Mouse (Mus musculus): ENCODE data around the gene Fads3.

Gene Fads3

DNA sequence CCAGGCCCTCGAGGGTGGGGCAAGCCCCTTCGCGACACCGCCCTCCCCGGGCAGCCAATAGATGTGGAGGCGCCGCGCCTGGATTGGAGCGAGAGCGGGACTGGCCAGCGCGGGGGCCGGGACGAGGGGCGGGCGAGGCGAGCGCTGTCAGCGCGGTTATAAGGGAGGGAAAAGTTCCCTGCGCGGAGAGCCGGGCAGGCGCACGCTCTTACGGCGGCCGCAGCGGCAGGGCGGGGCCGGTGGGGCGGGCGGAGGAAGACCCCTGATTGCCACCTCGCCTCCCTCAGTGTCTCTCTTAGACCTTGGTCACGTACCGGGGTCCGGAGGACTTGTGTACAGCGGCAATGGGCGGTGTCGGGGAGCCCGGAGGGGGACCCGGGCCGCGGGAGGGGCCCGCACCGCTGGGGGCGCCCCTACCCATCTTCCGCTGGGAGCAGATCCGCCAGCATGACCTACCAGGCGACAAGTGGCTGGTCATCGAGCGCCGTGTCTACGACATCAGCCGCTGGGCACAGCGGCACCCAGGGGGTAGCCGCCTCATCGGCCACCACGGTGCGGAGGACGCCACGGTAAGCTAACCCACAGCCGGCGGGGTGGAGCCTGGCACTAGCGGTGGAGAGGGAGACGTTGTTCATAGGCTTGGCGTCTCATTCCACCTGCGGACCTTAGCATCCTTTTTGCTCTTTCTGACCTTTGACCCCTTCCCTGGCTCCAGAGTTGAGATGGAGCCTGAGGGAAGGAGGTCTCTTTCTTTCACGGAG lies at the start of gene Fads3:
Gene Fads3, plus strand, starts transcription at position 182 of the 761 bp plus-strand sequence.
- DNase-seq (ENCODE audit: low read depth, low spot score): no peak

DNA sequence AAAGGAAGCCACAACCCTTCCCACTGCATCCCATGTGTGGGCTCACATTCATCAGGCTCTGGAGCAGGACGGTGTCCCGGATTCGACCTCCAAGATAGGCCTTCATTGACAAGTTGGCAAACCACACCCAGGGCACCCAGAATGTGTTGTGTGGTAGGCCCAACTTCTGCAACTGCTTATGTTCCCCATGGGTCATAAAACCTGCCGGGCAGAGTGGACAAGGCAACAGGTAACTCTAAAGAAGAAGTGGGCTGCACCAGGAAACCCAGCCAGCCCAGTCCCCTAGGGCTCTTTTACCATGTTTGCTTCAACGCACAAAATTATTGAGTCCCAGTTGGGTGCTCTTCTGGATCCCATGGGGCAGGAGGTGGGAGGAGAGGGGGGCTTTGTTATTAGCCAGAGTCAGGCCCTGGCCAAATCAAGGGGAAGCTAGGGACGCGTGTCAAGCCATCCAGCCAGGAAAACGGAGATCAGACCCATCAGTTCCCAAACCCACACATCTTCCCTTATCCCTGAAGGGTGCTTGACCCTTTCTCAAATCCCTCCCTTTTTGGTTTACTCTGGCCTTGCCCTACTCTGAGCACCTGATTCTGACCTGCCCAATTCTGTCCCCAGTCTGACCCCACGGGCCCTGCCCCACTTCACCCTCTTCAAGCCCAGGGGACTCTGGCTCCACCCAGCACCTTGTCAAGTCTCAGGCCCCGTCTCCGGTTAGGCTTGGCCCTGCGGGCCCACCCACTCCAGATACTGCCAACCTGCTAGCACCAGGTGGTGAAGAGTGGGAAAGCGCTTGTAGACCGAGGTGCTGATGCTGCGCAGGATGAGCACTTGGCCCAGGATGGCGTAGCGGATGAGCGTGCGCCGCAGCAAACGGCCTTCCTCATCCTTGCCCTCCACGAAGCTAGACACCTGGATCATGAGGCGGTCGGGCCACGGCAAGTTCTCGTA lies 49.1 kb upstream of the Fads3 start:
- DNase-seq (ENCODE audit: low read depth, low spot score): no peak

- DNase-seq (ENCODE audit: low read depth, low spot score): no peak
These were observed 48.2 kb upstream of the Fads3 start for GRCm38 (mm10) chr19:9993036-9993656.

- DNase-seq (ENCODE audit: low read depth, low spot score): no peak
These were observed 43.9 kb upstream of the Fads3 start for GRCm38 (mm10) chr19:9997204-9998062.

- no peak for DNase-seq (ENCODE audit: low read depth, low spot score)
These were observed 43.3 kb upstream of the Fads3 start for GRCm38 (mm10) chr19:9998063-9998416.

DNA sequence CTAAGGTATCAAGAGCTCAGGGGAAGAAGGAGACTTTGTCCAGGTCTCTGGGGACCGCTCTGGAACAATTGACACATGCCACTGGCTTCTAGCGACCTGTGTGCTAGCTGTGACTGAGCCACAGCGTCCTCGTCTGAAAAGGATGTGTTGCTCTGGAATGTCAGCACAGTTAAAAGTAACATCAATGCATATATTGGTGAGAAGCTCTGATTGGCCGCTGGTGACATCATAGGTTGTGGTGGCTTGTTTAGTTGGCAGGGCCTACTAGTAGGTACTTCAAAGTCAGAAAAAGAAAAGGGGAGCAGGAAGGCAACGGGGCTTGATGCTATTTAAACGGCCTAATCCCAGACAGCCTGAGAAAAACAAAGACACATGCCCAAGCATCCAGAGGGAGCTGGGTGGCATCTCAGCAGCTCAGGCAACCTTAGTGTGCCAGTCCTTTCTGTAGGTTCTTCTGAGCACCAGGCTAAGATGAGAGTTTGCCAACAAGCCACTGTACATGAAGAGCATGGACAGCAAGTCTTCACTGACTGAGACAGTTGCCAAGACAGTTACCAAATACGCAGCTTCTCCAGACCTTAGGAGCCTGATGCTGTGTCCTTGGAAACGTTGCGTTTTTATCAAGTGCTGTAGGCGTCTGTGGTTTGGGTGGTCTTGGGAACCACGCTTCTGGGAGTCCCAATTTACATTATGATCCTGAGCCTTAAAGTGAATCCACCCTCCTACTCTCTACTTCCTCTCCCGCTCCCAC lies 42.5 kb upstream of the Fads3 start:
- DNase-seq (ENCODE audit: low read depth, low spot score): no peak

GRCm38 (mm10) chr19:10000330-10000729 lies 41.0 kb upstream of the Fads3 start:
- no peak for DNase-seq (ENCODE audit: low read depth, low spot score)

GRCm38 (mm10) chr19:10001206-10001969 lies 40.0 kb upstream of the Fads3 start, which contains the start of the genes Best1 and Rab3il1:
TSS of gene Best1 (minus strand) at chr19:10001633.
TSS of gene Rab3il1 (plus strand) at chr19:10001669.
- DNase-seq (ENCODE audit: low read depth, low spot score): no peak

DNA sequence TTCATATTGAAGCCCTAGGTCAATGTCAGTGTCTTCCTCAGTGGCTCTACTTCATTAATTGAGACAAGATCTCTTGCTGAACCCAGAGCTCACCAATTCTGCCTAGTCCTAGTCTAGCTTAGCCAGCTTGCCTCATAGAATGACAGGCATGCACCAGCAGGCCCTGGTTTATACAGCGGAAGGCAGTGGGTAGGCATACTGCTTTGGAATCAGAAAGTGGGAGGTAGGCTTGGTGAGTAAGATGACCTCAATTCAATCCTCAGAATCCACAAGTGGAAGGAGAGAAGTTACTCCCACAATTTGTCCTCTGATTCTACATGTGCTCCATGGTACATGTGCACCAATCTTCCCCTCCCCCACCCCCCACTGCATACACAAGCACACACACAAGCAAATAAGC lies 37.7 kb upstream of the Fads3 start:
- no peak for DNase-seq (ENCODE audit: low read depth, low spot score)

GRCm38 (mm10) chr19:10011408-10011807 lies 30.0 kb upstream of the Fads3 start:
- no peak for DNase-seq (ENCODE audit: low read depth, low spot score)

DNA sequence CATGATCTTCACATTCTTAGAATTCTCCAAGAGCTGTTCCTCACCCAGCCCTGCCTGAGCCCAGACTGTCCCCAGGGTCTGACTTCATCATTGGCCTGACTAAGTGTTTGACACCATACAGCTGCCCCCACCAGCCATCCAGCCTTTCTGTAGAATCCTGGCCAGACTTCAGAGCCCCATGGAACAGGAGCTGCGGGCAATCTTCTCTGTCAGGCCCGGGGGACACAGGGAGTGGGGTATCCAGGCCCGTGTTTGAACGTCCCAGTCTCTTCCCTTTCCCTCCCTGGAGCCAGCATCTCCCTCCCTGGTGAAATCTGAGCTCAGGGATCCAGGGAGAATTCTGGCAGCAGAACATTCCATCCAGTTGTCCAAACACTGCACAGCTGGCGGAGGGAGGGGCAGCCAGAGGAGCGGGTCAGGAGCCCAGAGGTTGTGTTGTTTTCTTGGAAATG lies 28.5 kb upstream of the Fads3 start:
- no peak for DNase-seq (ENCODE audit: low read depth, low spot score)

DNA sequence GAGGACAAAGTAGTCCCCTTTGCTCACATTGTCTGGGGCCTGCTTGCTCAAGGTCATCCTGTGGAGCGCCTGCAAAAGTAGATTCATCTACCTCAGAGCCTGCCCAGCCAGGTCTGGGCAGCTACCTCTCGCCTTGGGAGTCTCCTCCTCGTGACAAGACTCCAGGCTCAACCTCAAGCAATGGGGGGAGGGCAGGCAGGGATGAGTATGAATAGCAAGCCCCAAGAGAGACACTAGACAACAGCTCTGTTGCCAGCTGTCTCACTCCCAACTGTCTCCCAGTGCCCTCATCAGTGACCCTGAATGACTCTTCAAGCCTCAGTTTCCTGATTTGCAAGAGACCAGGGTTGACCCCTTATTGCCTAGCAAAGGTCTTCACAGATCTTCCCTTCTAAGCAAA lies 28.0 kb upstream of the Fads3 start:
- no peak for DNase-seq (ENCODE audit: low read depth, low spot score)

DNA sequence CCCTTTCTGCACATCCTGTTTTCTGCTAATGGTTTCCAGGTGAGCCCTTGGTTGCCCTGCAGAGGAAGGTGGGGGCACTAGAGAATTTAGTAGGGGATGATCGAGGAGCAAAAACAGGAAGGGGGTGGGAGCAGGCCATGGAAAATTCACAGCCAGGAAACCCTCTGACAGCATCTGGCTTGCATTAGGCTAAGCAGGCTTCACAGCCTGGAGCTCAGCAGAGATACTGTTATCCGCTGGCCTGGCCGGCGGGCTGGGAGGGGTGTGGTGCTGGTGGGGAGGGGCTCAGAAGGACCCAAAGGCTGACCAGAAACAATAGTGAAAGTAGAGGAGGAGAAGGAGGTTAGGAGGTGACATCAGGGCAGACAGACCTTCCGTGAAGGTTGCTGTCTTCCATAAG lies 27.5 kb upstream of the Fads3 start:
- no peak for DNase-seq (ENCODE audit: low read depth, low spot score)

DNA sequence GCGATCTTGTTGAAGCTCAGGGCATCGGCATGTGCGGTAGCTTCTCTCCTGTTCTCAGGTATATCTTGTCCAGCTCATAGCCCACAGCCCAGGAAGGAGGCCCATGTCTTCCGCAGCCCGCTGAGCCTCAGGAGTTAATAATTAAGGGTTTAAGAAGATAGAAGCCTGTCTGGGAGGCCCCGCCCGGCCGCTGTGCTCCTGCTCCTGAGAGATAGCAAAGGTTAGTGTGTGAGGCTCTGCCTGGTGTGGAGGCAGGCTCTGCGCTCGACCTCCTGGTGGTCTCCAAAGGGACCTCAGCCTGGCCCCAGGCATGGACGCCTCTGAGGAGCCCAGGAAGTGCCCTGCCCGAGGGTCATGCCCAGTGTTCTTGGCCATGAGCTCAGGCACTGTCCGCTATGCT lies 26.5 kb upstream of the Fads3 start:
- no peak for DNase-seq (ENCODE audit: low read depth, low spot score)

GRCm38 (mm10) chr19:10015442-10015841 lies 25.9 kb upstream of the Fads3 start:
- DNase-seq (ENCODE audit: low read depth, low spot score): no peak

DNA sequence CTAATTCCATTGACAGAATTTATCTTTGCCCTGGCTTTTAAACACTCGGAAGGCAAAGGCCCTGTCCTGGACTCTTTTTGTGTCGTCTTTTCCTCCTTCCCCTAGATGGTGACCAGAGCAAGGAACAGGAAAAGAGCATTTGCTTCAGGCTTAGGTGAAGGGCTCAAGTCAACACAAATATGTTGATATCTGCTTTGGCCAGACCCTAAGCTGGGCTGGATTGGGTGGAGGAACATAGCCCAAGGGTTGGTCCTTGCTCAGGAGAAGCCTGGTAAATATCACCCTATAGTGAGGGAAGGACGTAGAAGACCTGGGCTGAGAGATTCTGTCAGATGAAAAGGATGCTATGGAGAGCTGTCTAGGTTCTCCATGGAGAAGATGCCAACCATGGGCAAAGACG lies 25.2 kb upstream of the Fads3 start:
- no peak for DNase-seq (ENCODE audit: low read depth, low spot score)

DNA sequence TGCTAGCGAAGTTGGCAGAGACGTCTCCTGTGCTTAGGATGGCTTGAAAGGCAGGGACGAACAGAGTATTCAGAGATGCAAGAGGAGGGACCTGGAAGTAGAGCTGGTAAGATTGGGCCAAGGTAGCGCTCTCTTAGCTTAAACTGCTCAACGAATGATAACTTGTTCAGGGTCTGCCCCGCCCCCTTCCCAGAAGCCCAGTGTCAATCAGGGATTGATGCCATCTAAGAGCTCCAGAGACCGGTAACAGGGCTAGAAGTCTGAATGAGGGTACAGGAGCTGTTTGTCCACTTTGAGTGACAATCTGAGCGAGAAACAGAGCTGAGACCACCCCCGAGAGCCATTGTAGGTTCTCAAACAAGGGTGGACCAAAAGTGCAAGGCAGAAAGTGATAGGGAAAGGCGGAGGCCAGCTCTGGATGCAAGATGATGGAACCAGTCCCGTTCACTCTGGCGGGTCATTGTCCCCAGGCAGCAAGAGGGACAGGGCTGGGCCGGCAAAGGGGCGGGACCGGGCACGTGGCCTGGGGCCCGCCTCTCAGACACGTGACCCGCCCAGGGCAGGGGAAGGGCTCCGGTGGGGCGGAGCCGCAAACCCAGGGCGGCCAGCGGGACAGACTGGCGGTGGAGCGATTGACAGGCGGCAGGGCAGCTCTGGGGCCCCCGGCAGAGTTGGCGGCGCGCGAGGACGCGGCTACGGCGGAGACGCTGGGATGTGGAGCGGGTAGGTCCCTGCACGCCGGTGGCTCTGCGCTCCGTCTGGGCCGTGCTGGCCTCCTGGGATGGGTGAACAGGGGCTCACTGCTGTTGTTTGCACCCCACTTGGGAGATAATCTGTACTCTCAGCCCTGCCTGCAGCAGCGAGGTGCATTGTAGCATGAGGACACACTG lies 23.5 kb upstream of the Fads3 start:
- DNase-seq (ENCODE audit: low read depth, low spot score): no peak

GRCm38 (mm10) chr19:10018527-10018818 lies 22.9 kb upstream of the Fads3 start:
- no peak for DNase-seq (ENCODE audit: low read depth, low spot score)

DNA sequence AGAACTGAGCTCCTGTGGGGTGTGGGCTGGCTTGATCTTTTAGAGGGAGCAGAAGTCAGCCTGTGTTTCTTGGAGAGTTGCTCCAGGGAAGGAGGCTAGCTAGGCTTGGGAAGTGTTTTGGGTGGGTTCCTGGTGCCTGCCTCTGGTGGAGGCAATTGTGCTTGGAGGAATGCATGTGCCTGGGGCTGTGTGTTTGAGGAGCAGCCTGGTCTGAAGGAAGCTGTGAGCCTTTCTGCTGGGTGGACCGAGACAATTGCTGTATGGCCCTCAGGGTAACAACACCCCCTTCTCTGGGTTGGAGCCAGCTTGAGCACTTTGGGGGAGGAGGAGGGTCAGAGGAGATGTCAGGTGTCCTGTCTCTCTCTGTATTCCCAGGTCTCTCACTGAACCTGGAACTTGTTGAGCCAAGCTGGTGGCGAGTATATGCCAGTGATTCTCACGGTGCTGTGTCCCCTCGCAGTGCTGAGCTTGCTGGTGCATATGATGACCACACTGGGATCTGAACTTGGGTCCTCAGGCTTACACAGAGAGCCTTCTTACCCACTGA lies 22.1 kb upstream of the Fads3 start:
- DNase-seq (ENCODE audit: low read depth, low spot score): no peak

All from brain, embryonic 18.5 days (tissue).